Mouse (Mus musculus) liver, embryonic 16.5 days (tissue): ENCODE data around the gene Gp1ba. TPM values are rescaled to one million over a fixed set of nuclear protein-coding genes. Genes with fewer than 3 reads are reported as not detected.

ENCODE experiments used
- ATAC-seq: fragments of 200-750 bp; cut with Nextera tagmentation; 2 replicates; pipeline ENCODE4 v1.8.0; 2017; ENCODE audit warnings: low read depth, mild to moderate bottlenecking, moderate number of reproducible peaks, moderate library complexity
- H3K27ac ChIP-seq: fragments of 300-500 bp; sonication (generic); 2 replicates; pipeline ENCODE4 v1.5.1; 2014; ENCODE audit warnings: mild to moderate bottlenecking, low read length
- H3K27me3 ChIP-seq: fragments of 300-500 bp; sonication (generic); 2 replicates; pipeline ENCODE4 v1.6.1; 2014; ENCODE audit warnings: low read depth, low read length, mixed read lengths; ENCODE audit not compliant: control insufficient read depth, insufficient read depth
- H3K36me3 ChIP-seq: fragments of 300-500 bp; sonication (generic); 2 replicates; pipeline ENCODE4 v1.6.1; 2014; ENCODE audit warnings: mild to moderate bottlenecking; ENCODE audit not compliant: control insufficient read depth, insufficient read depth
- H3K4me1 ChIP-seq: fragments of 300-500 bp; sonication (generic); 2 replicates; pipeline ENCODE4 v1.6.1; 2014; ENCODE audit warnings: low read depth, low read length, mixed read lengths; ENCODE audit not compliant: control insufficient read depth
- H3K4me2 ChIP-seq: fragments of 300-500 bp; sonication (generic); 2 replicates; pipeline ENCODE4 v1.6.1; 2014; ENCODE audit warnings: low read depth, low read length, mixed read lengths
- H3K4me3 ChIP-seq: fragments of 300-500 bp; sonication (generic); 2 replicates; pipeline ENCODE4 v1.5.1; 2014; ENCODE audit warnings: low read depth, mild to moderate bottlenecking, low read length
- H3K9ac ChIP-seq: fragments of 300-500 bp; sonication (generic); 2 replicates; pipeline ENCODE4 v1.6.1; 2014; ENCODE audit warnings: low read depth, low read length
- H3K9me3 ChIP-seq: fragments of 300-500 bp; sonication (generic); replicated peaks from 2 replicates; pipeline ENCODE4 v1.6.1; 2016; ENCODE audit warnings: low read length; ENCODE audit not compliant: control insufficient read depth
- WGBS: fragments of 180-500 bp; shearing (Covaris S2); extraction: QIAGEN DNeasy Blood & Tissue Kit; methylation state at CpG from one replicate; pipeline ENCODE4 v1.1.7; 2014; ENCODE audit not compliant: insufficient replicate concordance; 5-methylcytosine and 5-hydroxymethylcytosine counted together
- polyA plus RNA-seq: library from polyadenylated mRNA; unstranded; fragments of >200 nt; fragmentation: Nextera tagmentation; extraction: Ambion mirVana; gene quantifications from 2 replicates; pipeline ENCODE4 v1.2.1, GENCODE M21; 2015

The Gp1ba gene
- polyA plus RNA-seq, 1 experiment from 2014 or later, result 3.9 TPM

- peak overlapping the region; percentile 79 for H3K4me2 ChIP-seq
- H3K36me3 ChIP-seq, result peaks cover 52% of the 10 kb centered on the region
- H3K4me3 ChIP-seq, result peak overlapping the region; percentile 97
- peaks cover 65% of the 10 kb centered on the region for H3K4me1 ChIP-seq
- H3K27me3 ChIP-seq, result no peaks in the 10 kb centered on the region
- peak overlapping the region; percentile 96 for H3K9ac ChIP-seq
- WGBS, result 20% methylated on average over 4 of the region's 4 CpGs
- peak overlapping the region; percentile 99 for H3K27ac ChIP-seq
- no peak for ATAC-seq
- no peaks in the 10 kb centered on the region for H3K9me3 ChIP-seq
Measured at GRCm38 (mm10) chr11:70648512-70648911, 9.6 kb downstream of the Gp1ba start.

DNA sequence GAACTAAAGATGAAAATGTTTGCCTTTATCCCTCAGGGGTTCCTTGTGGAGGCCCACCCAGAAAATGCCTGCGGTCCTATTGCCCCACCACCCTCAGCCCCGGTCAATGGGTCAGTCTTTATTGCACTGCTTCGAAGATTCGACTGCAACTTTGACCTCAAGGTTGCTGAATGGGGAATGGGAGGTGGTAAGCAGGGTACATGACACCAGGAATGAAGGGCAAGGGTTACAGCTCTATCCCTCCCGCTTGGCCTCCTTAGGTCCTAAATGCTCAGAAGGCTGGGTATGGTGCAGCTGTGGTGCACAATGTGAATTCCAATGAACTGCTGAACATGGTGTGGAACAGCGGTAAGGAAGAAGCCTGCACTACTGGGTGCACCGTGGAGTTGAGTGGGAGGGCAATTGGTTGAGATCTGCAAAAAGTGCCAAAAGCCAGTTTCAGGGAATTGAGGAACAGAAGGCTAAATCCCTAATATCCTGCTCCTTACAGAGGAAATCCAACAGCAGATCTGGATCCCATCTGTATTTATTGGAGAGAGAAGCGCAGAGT is 10.3 kb downstream of the Gp1ba start:
- Histone ChIP-seq H3K27me3 (no peaks in the 10 kb centered on the region), H3K4me3 (peak overlapping the region; percentile 97), H3K9ac (peak overlapping the region; percentile 96), H3K9me3 (no peaks in the 10 kb centered on the region), H3K27ac (peak overlapping the region; percentile 99), H3K4me2 (peak overlapping the region; percentile 79), H3K4me1 (peaks cover 65% of the 10 kb centered on the region), H3K36me3 (peaks cover 48% of the 10 kb centered on the region)
- no peak for ATAC-seq
- 70% methylated on average over 8 of the region's 8 CpGs for WGBS

DNA sequence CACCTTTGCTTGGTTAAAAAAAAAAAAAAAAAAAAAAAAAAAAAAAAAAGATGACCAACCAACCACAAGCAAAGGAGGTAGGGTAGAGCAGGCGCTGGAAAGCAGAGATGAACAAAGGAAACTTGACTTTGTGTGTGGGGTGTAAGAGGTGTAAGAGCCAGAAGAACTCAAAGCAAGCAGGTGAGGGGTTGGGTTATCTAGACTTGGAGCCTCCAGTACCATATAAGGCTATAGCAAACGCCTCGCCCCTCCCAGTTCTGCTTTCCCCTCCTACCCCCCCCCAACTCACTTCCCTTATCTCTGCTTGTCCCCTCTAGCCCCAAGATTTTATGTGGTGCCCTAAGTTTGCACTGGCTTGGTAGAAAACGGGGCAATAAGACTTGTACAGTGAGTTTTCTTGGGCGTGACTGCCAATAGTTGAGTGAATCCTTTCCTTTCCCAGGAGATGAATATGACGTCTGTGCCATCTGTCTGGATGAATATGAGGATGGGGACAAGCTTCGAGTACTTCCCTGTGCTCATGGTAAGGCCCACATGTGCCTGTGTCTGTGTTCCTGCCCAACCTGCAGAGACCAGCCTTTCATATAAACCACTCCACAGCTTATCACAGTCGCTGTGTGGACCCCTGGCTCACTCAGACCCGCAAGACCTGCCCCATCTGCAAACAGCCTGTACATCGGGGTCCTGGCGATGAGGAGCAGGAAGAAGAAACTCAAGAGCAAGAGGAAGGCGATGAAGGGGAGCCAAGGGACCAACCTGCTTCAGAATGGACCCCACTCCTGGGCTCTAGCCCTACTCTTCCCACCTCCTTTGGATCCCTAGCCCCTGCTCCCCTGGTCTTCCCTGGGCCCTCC is 11.6 kb downstream of the Gp1ba start:
- no peak for ATAC-seq
- Histone ChIP-seq H3K27me3 (no peaks in the 10 kb centered on the region), H3K9me3 (no peaks in the 10 kb centered on the region), H3K4me1 (peaks cover 66% of the 10 kb centered on the region), H3K4me2 (peak overlapping the region; percentile 92), H3K36me3 (peaks cover 39% of the 10 kb centered on the region), H3K27ac (peak overlapping the region; percentile 99), H3K9ac (peak overlapping the region; percentile 38), H3K4me3 (peak overlapping the region; percentile 99)
- 35% methylated on average over 12 of the region's 12 CpGs for WGBS

DNA sequence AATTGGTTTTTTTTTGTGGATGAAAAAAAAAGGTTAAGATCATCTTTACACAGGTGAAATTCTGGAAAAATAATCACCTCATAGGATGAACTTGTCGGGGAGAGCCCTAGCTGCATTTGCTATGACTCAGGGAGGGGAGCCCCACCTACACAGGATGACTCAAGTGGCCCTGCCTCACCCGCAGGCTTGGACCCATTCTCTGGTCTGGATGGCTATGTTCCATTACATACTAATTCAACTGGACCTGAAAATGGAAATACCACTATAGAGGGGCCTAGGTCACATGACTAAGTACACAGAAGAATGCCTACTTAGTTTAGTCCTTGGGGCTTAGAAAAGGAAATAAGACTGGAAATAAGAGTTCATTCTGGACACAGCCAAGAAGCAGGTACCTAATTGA is 12.5 kb downstream of the Gp1ba start:
- H3K4me3 ChIP-seq, result peak overlapping the region; percentile 99
- H3K27ac ChIP-seq, result peak overlapping the region; percentile 99
- WGBS, result 27% methylated on average over 2 of the region's 2 CpGs
- H3K9me3 ChIP-seq, result no peaks in the 10 kb centered on the region
- H3K9ac ChIP-seq, result peak overlapping the region; percentile 33
- peaks cover 2% of the 10 kb centered on the region; the same call in 1 of the 2 replicates for H3K27me3 ChIP-seq
- peaks cover 39% of the 10 kb centered on the region for H3K36me3 ChIP-seq
- H3K4me2 ChIP-seq, result peak overlapping the region; percentile 92
- no peak for ATAC-seq
- peaks cover 66% of the 10 kb centered on the region for H3K4me1 ChIP-seq

DNA sequence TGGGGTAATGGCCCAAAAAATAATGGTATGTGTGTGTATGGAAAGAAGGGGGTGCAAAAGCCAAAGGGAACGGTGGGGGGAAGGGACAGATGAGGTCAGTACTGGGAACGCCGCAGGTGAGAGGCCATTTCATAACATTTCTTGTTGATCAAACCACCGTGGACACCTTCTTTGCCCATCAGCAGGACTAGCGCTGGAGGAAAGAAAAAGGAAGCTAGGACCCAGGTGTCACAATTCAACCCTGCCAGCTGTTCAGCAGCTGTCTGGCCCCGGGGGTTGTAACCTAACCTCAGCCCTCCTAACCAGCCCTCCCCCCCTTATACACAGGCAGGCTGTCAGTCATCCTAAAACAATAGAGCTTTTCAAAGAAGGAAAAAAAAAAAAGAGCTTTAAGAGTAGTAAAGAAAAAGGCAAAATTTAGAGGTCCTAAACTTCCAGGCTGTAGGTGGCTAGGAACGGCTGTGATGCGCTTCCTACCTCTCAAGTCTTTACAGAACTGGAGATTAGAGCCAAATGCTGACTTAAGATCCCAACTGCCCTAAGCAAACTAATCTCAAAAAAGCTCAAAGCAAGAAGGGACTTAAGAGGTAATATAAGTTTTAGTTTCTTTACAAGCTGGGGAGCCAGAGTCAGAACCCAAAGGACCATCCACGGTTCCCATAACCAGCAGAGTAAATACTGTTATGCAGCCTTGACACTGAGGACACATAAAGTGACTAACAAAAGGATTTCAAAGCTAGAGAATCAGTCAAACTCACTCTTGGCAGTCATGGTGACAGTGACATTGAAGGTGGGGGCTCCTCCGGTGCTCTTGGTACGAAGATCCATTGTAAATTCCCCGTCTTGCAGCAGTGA is 13.3 kb downstream of the Gp1ba start:
- Histone ChIP-seq H3K27ac (peak overlapping the region; percentile 99), H3K9me3 (no peaks in the 10 kb centered on the region), H3K36me3 (peaks cover 39% of the 10 kb centered on the region), H3K4me3 (peak overlapping the region; percentile 99), H3K27me3 (peaks cover 2% of the 10 kb centered on the region; the same call in 1 of the 2 replicates), H3K4me2 (peak overlapping the region; percentile 92), H3K4me1 (peaks cover 69% of the 10 kb centered on the region), H3K9ac (peak overlapping the region; percentile 100)
- no peak for ATAC-seq
- WGBS, result 29% methylated on average over 12 of the region's 12 CpGs

DNA sequence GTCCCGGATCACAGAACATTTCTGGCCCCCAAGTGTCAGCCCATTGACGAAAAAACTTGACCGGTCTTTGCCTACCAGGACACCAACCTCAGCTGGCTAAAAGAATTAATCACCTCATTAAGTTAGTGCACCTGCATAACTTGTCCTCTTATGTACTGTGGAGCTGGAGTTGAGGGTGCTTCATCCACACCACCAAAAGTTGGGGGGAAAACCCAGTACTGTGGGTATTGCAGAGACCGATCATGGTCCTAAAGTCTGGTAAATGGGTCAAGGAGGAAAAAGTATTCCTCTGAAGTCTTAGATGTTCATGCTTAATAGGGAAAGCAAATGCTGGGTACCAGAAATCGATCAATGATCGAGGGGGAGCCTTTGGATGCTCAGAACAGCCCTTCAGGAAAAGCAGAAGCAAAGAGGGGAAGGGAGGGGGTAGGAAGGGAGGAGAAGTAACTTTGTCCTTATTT is 14.0 kb downstream of the Gp1ba start:
- H3K9ac ChIP-seq, result peak overlapping the region; percentile 100
- H3K27ac ChIP-seq, result peak overlapping the region; percentile 99
- peak overlapping the region; percentile 92 for H3K4me2 ChIP-seq
- H3K9me3 ChIP-seq, result no peaks in the 10 kb centered on the region
- ATAC-seq, result no peak
- peak overlapping the region; percentile 99 for H3K4me3 ChIP-seq
- peaks cover 39% of the 10 kb centered on the region for H3K36me3 ChIP-seq
- 18% methylated on average over 6 of the region's 6 CpGs for WGBS
- H3K27me3 ChIP-seq, result peaks cover 2% of the 10 kb centered on the region; the same call in 1 of the 2 replicates
- peaks cover 69% of the 10 kb centered on the region for H3K4me1 ChIP-seq

DNA sequence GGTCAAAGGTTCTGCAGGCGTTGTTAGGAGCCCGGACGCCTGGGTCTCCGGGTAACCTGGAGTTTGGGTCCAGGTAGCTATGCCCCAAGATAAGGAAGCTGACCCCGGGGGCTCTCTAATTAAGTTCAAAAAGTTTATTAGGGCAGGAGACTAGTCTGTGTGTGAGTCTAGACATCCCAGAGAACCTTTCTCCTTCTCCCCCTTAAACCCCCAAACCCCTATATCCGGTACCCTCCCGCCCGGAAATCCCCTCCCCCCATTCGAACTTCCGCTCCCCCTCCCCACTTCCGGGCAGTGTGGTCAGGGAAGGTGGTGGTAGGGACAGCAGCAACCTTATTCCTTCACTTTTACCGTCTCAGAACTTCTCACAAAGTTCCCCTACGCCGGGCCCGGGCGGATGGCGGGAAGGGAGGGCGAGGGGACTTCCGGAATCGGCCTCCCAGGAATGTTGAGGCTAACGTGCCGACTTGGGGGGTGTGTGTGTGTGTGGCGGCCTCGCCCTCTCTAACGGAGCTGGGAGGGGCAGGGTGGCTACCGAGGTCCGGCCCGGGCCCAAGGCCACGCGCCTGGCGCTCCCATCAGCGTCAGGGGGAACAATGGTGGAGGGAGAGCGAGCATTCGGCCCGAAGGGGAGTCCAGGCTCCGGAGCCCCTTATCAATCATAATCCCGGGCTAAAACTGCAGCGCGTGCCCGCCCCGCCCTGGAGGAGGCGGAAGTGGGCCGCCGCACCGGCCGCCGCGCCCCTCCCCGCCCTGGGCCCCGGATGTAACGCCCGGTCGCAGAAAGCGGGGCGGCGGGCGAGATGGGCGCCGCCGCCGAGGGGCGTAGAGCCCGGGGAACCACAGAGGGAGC is 14.6 kb downstream of the Gp1ba start:
- H3K4me3 ChIP-seq, result peak overlapping the region; percentile 99
- whole genome bisulfite sequencing, result 1% methylated on average over 50 of the region's 63 CpGs
- peak overlapping the region; percentile 99 for H3K27ac ChIP-seq
- peaks cover 64% of the 10 kb centered on the region for H3K4me1 ChIP-seq
- H3K4me2 ChIP-seq, result peak overlapping the region; percentile 92
- peaks cover 2% of the 10 kb centered on the region; the same call in 1 of the 2 replicates for H3K27me3 ChIP-seq
- ATAC-seq, result peak; percentile 73
- H3K9ac ChIP-seq, result peak overlapping the region; percentile 100
- peaks cover 39% of the 10 kb centered on the region for H3K36me3 ChIP-seq
- H3K9me3 ChIP-seq, result no peaks in the 10 kb centered on the region
